Mouse (Mus musculus) thymus, postnatal 10 days (tissue): ENCODE results near the gene Hes1.

ENCODE experiments used
- DNase-seq, 2 experiments: peaks; one replicate each; pipeline ENCODE4 v3.0.0; 2021; ENCODE audit warnings: low spot score in 2 of 2

The Hes1 gene

DNA sequence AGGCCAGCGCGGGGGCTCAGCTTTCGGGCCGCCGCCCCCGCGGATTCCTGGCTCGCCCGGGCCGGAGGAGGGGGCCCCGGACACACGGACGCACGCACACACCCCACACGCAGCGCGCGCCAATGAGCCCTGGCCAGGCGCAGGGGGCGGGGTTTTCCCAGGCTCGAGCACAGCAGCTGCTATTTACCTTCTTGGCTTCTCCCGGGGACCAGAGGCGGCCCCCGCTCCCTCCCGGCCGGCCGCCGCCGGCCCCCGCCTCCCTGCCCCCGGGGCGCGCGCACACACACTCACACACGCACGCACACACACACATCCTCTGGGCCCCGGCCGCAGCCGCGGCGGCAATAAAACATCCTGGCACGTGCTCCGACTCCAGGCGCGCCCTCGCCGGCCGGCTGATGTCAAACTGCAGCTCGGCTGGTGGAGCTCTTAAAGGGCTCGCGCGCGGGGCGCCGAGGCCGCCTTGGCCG lies at the start of gene Hes1:
TSS of gene Hes1 (plus strand) at position 401 of the 470 bp plus-strand sequence.
- peak; percentile 58 to 68 for DNase-seq

DNA sequence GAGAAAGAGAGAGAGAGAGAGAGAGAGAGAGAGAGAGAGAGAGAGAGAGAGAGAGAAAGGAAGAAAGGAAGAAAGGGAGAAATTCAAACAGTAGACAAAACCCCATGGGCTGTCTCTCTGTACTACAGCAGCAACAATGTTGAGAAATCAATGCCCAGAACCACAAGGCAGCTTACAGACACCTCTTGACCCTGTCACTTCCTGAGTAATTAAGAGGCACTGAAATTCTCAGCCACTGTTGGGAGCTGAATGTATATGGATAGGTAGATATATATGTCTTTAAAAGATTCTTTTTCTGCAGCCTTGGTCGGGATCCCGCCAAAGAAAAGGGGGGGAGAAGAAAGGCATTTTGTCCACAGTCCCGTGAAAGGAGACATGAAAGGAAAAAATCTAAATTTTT lies 48.1 kb upstream of the Hes1 start:
- DNase-seq, result no peak

DNA sequence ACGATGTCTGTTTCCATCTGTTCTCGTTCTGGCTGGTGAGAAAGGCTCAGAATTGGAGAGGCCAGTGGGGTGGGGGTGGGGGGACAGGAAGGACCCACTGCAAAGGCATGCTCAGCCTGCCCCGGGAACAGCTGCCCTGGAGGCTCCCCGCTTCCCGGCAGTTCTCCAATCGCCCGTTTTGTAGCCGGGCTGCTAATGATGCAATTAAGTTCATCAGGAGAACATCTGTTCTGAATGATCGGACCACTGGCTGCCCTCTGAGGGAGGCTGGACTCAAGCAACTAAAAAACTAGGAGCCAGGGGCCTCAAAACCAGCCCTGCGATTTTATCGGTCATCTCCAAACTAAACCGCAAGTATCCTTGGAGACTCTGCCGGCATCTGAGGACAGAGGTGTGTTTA lies 44.1 kb upstream of the Hes1 start:
- no peak for DNase-seq

DNA sequence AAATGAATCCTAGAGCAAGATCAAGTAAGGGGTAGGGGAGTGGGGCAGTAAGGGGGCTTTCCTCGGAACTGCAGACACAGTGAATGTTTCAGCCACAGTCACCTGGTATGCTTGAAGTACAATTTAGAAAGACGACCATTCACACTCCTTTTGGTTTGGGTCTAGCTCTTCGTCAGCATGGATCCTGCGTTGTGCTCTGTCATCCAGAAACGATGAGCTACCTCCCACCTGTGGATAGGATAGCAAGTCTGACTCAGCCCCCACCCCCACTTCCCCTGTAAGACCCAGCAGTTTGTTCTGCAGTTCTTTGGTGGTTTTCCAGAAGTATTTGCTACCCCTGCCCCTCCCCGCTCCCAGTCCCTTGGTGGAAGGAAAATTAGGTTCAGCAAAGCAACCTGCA lies 41.8 kb upstream of the Hes1 start:
- no peak for DNase-seq

DNA sequence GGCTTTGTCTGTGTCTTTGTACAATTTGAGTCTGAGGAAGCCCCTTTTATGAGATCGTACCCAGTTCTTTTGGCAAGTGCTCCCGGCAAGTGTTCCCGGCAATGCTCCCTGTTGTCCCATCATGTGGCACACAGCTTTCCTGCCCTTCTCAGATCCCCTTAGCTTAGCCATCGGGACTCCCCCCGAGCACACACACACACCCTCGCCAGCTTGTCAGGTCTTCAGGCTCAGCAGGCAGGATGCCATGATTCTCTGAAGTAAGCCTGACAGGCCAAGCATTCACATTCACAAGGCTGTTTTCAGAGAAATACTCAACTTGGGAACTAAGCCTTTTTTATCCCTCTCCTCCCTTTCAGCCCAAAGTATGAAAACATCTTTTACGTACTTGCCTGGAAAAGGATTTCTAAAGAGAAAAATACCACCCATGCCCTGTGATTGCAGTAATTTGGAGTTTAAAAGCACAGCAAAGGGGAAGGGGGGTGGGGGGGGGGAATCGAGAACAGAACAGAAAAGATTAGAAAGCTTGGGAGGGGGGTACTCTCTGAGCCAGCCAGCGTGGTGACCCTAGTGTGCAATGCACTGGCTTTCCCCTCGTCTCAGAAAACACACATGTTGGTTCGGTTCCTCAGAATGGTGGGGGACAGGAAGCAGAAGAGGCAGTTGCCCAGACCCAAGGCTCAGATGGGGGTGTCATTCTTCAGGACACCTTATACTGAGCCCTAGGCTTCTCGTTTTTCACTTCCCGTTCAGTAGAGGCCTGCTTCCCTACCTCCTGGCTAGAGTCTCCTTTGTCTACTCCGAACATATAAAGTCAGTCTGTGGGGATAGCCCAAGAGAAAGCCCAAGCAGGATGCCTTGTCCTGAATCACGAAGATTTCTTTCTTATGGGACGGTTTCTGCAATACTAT lies 41.0 kb upstream of the Hes1 start:
- no peak for DNase-seq

DNA sequence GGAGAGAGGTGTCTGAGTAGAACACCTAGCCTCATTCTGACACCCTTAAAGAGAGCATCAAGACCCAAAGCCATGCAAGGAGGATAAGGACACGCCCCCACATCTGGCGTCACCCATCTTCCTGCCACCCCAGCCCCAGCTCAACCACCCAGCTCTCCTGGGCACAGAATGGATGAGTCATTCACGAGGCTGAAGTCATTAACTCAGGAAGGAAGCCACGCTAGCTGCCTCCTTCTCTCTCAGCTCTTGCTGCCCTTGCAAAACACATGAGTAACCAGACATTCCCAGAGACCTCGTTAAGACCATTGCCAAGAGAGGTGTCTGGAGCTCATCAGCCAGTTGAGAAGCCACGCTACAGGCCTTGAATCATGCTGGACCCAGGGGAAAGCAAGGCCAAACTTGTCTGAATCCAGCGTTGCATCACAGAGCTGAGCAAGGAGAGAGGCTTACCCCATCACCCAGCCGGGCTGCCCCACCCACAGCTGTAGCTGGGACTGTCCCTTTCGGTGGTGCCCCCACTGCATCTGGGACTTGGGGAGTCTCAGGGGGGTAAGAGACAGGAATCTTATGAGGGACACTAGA lies 39.4 kb upstream of the Hes1 start:
- peak; percentile 41 to 48 for DNase-seq

DNA sequence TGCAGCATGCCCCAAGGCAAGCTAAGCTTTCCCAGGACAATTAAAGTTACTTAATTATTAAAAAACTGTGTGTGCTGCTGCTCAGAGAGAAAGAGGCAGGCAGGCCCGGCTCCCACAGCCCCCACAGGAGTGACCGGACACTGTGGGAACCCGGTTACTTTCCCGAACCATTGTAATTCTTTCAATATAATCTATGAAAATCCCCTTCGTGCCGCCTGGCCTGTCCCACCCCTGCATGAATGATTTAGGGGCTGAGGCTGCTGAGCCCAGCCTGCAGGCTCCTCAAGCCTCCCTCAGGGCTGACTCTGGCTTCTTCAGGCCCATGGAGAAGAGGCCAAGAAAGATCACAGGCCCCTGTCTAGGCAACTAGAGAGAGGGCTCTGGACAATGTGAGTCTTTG lies 36.0 kb upstream of the Hes1 start:
- no peak for DNase-seq

DNA sequence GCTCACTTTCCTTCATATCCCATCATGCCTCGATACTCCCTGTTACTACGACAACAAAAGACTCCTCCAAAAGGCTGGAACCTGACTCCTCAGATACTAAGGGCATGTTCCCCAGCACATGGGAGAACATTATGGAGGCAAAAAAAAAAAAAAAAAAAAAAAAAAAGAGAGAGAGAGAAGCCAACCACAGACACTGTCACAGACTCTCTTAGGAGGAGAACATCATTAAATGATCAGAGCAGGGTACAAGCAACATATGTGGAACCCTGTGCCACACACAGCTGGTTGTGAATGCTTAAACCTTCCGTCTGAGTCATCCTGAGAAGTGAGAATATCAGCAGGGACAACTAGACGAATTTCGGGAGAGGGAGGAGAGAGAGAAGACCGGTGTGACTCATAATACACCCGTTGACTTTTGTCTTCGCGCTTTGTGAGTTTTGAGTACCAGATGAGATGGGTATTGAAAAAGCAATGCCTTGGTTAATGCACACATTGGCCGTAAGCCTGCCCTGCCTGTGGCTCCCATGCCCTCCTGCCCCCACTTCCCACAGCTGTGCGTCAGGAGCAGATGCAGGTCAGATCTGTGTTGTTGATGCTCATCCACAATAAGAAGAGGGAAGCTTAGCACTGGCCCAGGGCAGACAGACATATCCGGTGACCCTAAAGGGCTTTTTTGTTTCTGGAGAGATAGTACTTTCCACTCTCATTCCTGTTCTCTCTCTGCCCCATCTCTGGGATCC lies 34.8 kb upstream of the Hes1 start:
- no peak for DNase-seq

DNA sequence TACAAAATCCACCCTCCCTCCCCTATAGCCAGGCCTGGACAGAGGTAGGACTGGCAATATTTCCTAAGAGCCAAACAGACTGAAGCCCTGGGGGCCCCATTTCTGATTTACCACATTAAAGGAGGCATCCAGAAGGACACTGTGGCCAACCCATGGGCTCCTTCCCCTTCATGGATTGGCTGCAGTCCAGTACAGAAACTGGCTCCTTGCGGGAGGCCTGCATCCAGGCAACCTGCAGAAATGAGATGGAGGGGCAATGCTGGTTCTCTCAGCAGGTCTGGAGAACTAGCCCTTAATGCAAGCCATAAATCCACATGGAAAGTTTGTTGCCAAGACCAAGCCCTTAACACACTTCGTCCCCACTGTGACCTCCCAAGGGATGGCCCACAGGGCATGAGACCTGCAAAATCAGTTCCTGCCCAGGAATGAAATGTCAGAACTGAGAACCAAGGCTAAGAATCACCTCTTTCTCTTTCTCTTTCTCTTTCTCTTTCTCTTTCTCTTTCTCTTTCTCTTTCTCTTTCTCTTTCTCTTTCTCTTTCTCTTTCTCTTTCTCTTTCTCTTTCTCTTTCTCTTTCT lies 31.8 kb upstream of the Hes1 start:
- no peak for DNase-seq

DNA sequence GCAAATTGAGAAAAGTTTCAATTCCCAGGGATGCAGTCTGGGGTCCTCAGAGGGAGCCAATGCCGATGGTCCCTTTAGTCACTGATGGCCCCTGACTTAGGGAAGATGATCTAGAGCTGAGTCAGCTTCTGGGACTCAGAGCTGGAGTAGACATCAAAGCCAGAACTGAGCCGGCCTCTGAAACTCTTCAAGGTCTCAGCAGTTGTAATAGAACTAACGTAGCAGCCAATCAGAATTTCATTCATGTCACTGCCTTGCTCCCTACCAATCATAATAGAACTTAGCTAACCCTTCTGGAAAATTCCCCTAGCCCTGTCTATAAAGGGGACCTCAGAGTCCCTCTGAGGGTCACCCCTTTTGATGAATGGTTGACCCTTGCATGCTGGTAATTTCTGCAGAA lies 30.8 kb upstream of the Hes1 start:
- DNase-seq, result no peak

DNA sequence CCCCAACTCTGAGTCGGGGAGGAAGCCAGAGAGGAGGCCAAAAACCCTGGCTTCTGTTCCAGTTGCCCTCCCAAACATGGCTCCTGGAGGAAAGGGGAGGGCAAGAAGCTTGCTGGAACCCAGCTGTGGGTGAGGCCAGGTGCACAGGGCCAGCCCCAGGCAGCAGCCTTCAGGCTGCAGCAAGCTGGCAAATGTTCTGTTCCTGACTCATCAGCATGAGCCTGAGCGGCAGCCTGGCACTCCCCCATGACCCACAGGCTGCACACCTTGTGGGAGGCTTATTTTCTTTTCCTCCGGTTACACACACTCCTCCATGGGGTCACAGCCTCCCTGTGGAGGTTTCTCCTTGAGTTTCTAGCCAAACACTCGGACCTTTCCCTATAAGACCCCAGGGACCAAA lies 30.2 kb upstream of the Hes1 start:
- no peak for DNase-seq

DNA sequence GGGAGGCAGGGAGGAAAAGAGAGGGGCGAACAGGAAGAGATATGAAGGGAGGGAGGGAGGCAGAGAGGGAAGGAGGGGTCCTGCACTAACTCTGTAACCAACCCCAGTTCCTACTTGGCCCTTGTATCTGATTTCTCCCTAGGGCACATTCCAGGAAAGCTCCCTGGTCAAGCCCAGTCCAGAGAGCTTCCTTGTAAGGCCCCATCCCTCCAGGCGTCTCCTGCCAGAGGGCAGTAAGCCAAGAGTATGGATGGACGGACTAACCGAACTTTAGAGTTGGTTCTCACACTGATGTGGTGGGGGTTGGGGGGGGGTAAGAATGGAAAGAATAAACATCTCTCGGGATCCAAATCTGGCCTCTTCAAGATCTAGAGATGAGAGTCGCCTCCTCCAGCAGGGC lies 29.7 kb upstream of the Hes1 start:
- no peak for DNase-seq

DNA sequence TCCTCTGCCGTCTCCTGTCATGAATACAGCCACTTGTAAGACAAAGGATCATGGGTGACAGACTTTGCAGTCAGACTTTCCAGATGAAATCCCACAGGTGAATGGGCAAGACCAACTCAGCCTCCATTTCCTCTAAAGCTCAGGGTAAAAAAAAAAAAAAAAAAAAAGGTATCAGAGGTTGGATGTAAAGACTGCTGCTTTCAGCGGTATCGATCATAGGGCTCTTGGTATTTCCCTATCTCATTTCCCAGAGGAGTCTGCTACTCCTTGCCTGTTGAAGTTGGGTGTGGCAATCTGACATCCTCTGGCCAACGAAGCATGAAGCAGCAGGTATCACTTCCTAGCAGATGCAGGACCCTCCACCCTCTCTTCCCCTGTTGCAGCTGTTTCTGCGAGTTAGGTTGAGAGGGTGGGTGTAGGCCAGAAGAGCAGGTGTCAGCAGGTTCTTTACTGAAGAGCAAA lies 29.2 kb upstream of the Hes1 start:
- DNase-seq, result no peak

DNA sequence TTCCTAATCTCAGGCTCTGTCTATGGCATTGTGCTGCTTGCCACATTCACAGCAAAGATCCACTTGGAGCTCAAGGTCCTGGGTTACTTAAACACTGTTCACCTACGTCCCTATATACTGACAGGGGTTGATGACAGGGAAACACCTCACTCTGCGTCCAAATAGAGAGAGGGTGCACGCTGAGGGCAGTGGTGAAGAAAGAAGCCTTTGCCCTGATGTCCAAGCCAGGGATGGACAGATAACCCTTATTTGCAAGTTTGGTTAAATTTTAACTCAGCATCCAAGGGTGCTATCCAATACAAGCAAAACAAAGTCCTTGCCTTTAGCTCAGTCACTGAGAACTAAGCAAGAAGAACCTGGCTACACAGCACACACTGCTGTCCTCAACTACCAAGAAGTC lies 28.1 kb upstream of the Hes1 start:
- no peak for DNase-seq

DNA sequence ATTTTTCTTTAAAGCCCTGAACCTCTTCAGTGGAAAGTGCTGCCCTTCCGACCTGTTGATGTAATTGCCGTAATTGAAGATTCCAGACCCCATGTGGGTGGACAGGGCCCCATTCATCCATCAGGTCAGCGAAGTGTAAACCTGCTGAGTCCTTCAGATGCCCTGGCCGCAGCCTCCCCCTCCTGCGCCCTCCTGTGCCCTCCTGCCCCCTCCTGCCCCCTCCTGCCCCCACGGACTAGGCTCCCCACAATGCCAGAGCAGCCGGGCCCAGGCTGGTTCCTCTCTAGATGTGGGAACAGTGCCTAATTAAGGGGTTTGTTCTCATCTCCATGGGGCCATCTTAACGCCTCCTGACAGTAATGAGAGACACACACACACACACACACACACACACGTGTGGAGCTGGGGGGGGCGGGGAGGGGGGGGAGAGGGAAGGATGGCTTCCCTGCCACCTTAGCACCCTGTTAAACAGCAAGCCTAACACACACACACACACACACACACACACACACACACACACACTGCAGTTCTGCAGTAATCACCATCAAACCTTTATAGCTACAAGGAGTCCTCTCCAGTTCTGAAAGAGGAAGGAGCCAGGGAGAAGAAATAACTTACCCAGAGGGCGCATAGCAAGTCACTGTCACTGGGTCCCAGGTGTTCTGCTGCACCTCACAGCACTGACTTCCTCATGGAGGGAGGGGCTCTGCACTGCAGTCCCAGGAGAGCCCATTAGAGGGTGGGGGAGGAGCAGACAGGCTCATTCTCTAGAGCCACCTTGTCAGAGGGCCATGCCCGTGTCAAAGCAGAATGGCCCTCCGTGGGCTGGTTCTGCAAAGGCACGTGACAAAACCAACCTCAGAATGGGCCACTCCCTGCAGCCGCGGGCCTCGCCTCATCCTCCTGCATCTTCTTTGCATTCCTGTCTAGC lies 25.3 kb upstream of the Hes1 start:
- DNase-seq, result peak; percentile 49 to 61

DNA sequence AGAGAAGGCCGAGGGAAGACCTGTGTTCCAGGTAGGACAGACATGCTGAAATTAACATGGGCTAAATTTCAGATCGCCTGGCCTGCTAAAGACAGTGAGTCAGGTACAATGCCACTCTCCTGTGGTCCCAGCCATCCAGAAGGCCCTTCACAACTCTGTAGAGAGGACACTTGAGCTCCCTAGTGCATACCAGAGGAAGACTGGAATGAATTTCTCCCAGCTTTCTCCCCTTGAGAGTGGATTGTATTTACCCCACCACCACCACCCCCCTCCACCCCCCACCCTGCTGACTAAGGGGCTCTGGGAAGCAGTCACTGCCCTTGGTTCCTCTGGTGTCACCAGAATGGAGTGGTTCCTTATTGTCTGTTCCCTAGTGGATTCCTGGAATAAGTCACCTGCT lies 24.3 kb upstream of the Hes1 start:
- no peak for DNase-seq

DNA sequence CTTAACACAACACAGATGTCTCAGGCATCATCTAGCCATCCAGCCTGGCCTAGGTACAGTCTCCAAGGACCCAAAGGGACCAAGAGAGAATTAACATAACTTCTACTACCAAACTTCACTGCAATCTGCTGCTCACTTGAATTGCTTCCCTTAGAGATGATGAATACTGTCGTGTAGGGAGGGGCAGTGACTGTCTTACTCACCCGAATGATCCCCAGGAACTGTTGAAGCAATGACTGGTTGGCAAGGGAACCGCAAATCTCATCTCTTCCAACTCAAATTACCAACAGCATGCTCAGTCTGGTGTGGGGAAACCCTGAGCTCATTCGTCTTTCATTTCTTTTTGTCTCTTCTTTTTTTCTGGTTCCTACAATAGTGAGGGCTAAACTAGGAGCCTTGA lies 21.3 kb upstream of the Hes1 start:
- DNase-seq, result no peak

DNA sequence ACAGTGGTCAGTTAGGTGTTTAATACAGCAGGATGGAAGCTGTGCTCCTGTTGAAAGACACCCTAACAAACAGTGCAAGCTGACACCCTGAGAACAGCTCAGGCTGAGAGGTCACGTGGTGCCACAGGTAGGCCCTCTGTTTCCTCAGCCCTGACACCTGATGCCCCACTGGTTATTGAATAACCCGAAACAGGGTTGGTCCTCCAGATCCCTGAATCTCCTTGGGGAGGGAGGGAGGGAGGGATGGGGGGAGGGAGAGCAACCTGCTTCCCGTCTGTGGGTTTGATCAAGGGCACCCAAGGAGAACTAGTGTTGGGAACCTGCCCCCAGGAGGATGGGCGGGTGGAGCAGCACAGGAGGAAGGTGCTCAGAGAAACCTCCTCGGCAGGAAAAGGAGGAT lies 18.6 kb upstream of the Hes1 start:
- DNase-seq, result no peak

DNA sequence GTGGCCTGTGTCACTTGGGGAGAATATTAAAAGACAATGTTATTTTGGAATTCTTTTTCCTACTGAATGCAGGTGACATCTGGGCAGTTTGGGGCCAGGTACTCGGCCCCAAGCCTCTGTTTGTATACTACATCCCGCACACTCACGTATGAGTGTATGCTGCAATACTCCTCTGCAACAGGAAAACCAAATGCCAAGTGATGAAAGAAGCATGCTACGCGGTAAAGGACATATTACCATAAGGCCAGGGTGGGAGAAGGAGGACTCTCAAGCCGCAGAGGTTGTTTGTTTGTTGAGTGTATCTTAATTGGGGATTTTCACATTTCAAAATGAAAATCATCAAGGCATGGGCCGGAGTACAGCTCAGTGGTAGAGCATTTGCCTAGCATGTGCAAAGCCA lies 17.2 kb upstream of the Hes1 start:
- DNase-seq, result no peak

DNA sequence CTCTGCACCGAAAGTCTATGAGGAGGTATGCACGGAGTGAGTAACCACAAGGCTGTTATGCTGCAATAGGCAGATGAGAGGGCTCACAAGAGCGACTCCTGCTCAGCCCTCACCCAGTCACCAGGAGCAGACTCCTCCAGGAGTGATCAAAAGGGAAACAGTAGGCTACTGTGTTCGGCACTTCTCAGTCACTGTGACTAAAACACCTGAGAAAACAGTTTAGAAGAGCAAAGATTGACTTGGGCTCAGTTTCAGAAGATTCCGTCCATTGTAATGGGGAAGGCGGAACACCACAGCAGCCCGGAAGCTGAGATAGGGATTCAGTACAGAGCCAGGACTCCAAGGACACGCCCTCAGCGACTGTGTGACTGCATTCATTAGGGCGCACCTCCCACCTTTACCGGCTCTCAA lies 16.8 kb upstream of the Hes1 start:
- no peak for DNase-seq
